Mouse (Mus musculus): ENCODE data around the gene Tbc1d7.

Gene Tbc1d7

GRCm38 (mm10) chr13:43171020-43171710 lies at the start of gene Tbc1d7:
TSS of gene Tbc1d7 (minus strand) at chr13:43171501.
- in situ Hi-C loops (cut with MboI, MseI) = loop anchor here (10.0 kb wide), 1 partner anchor 604 kb away; no protein-coding TSS in a partner anchor

GRCm38 (mm10) chr13:43220635-43221034 lies 49.3 kb upstream of the Tbc1d7 start:
- in situ Hi-C loops (cut with MboI, MseI) = no loop called here

GRCm38 (mm10) chr13:43218764-43219163 lies 47.5 kb upstream of the Tbc1d7 start:
- in situ Hi-C loops (cut with MboI, MseI) = no loop called here

- in situ Hi-C loops (cut with MboI, MseI) = no loop called here
Measured at GRCm38 (mm10) chr13:43218284-43218683, 47.0 kb upstream of the Tbc1d7 start.

- in situ Hi-C loops (cut with MboI, MseI) = no loop called here
Measured at GRCm38 (mm10) chr13:43217686-43218085, 46.4 kb upstream of the Tbc1d7 start.

GRCm38 (mm10) chr13:43217059-43217458 lies 45.8 kb upstream of the Tbc1d7 start:
- in situ Hi-C loops (cut with MboI, MseI) = no loop called here

- in situ Hi-C loops (cut with MboI, MseI) = no loop called here
Measured at GRCm38 (mm10) chr13:43215994-43216706, 44.8 kb upstream of the Tbc1d7 start.

- in situ Hi-C loops (cut with MboI, MseI) = no loop called here
Measured at GRCm38 (mm10) chr13:43215144-43215993, 44.1 kb upstream of the Tbc1d7 start.

GRCm38 (mm10) chr13:43212338-43212737 lies 41.0 kb upstream of the Tbc1d7 start:
- in situ Hi-C loops (cut with MboI, MseI) = no loop called here

- in situ Hi-C loops (cut with MboI, MseI) = no loop called here
Measured at GRCm38 (mm10) chr13:43210956-43211355, 39.7 kb upstream of the Tbc1d7 start.

- in situ Hi-C loops (cut with MboI, MseI) = no loop called here
Measured at GRCm38 (mm10) chr13:43209560-43209959, 38.3 kb upstream of the Tbc1d7 start.

- in situ Hi-C loops (cut with MboI, MseI) = no loop called here
Measured at GRCm38 (mm10) chr13:43208914-43209439, 37.7 kb upstream of the Tbc1d7 start.

- in situ Hi-C loops (cut with MboI, MseI) = no loop called here
Measured at GRCm38 (mm10) chr13:43206118-43206683, 34.9 kb upstream of the Tbc1d7 start.

- in situ Hi-C loops (cut with MboI, MseI) = loop anchor here (5.0 kb wide), 1 partner anchor 99 kb away; the partner anchor contains the start of gene Gfod1
Measured at GRCm38 (mm10) chr13:43203641-43204040, 32.3 kb upstream of the Tbc1d7 start.

- in situ Hi-C loops (cut with MboI, MseI) = loop anchor here (5.0 kb wide), 1 partner anchor 99 kb away; the partner anchor contains the start of gene Gfod1
Measured at GRCm38 (mm10) chr13:43203234-43203633, 31.9 kb upstream of the Tbc1d7 start.

GRCm38 (mm10) chr13:43202351-43202750 lies 31.1 kb upstream of the Tbc1d7 start:
- in situ Hi-C loops (cut with MboI, MseI) = loop anchor here (5.0 kb wide), 1 partner anchor 100 kb away; the partner anchor contains the start of gene Gfod1

GRCm38 (mm10) chr13:43201033-43201432 lies 29.7 kb upstream of the Tbc1d7 start:
- in situ Hi-C loops (cut with MboI, MseI) = loop anchor here (5.0 kb wide), 1 partner anchor 101 kb away; the partner anchor contains the start of gene Gfod1

GRCm38 (mm10) chr13:43200473-43200872 lies 29.2 kb upstream of the Tbc1d7 start:
- in situ Hi-C loops (cut with MboI, MseI) = loop anchor here (5.0 kb wide), 1 partner anchor 102 kb away; the partner anchor contains the start of gene Gfod1

- in situ Hi-C loops (cut with MboI, MseI) = loop anchor here (5.0 kb wide), 1 partner anchor 103 kb away; the partner anchor contains the start of gene Gfod1
Measured at GRCm38 (mm10) chr13:43199749-43200148, 28.4 kb upstream of the Tbc1d7 start.

- in situ Hi-C loops (cut with MboI, MseI) = no loop called here
Measured at GRCm38 (mm10) chr13:43199282-43199681, 28.0 kb upstream of the Tbc1d7 start.

GRCm38 (mm10) chr13:43197187-43197586 lies 25.9 kb upstream of the Tbc1d7 start:
- in situ Hi-C loops (cut with MboI, MseI) = no loop called here

Data from T-helper 1 cell (primary cell).